Mouse (Mus musculus): ENCODE measurements around the gene Dedd2. TPM values are rescaled to one million over a fixed set of nuclear protein-coding genes. Genes with fewer than 3 reads are reported as not detected.
"Not testable (repeated sequence)": the region's sequence is repeated elsewhere in the genome, so short reads cannot be mapped to it uniquely, and the experiment has no call there.

Dedd2 gene
- polyA plus RNA-seq, 1 experiment from 2014 or later: 19.2 TPM

- ATAC-seq: peak; percentile 79
- H3K9ac ChIP-seq (replicated peaks): peak within 1 kb of the TSS; percentile 92
- H3K27ac ChIP-seq (ENCODE audit: low read depth): peak within 1 kb of the TSS; percentile 98
- no peaks in the 10 kb centered on the region for H3K9me3 ChIP-seq (ENCODE audit: low read length)
- H3K4me3 ChIP-seq (ENCODE audit: low read depth, low read length): peak within 1 kb of the TSS; percentile 87
- peak; percentile 98 for DNase-seq
- TF ChIP-seq CTCF (IDR thresholded peaks at IDR 0.05; ENCODE audit: low read depth) (no peak), EP300 (IDR thresholded peaks at IDR 0.05; ENCODE audit: low read depth) (peak; percentile 13; the same call in 1 of the 2 replicates)
- peaks cover 12% of the 10 kb centered on the region; the same call in 1 of the 2 replicates for H3K36me3 ChIP-seq (replicated peaks; ENCODE audit: insufficient read depth, low read length)
- peaks cover 37% of the 10 kb centered on the region for H3K4me1 ChIP-seq (ENCODE audit: insufficient read depth)
- under 1% methylated on average over 29 of the region's 29 CpGs for WGBS (ENCODE audit: insufficient replicate concordance)
- H3K27me3 ChIP-seq (ENCODE audit: insufficient read depth, low read length): no peaks in the 10 kb centered on the region
- peak within 1 kb of the TSS; percentile 90 for H3K4me2 ChIP-seq (ENCODE audit: low read depth, low read length)
These were observed 46.9 kb upstream of the Dedd2 start, which contains the start of gene Cic for GRCm38 (mm10) chr7:25267301-25267750. Cic (plus strand) TSS chr7:25267704.

- H3K27ac ChIP-seq (ENCODE audit: low read depth): no peak overlapping the region
- TF ChIP-seq EP300 (IDR thresholded peaks at IDR 0.05; ENCODE audit: low read depth) (no peak), CTCF (IDR thresholded peaks at IDR 0.05; ENCODE audit: low read depth) (no peak)
- H3K4me3 ChIP-seq (ENCODE audit: low read depth, low read length): no peak overlapping the region
- WGBS (ENCODE audit: insufficient replicate concordance): 73% methylated on average over 8 of the region's 8 CpGs
- H3K4me2 ChIP-seq (ENCODE audit: low read depth, low read length): peak overlapping the region; percentile 81
- H3K9me3 ChIP-seq (ENCODE audit: low read length): no peaks in the 10 kb centered on the region
- peaks cover 3% of the 10 kb centered on the region; the same call in 1 of the 2 replicates for H3K36me3 ChIP-seq (replicated peaks; ENCODE audit: insufficient read depth, low read length)
- DNase-seq (no peak), ATAC-seq (no peak)
- H3K27me3 ChIP-seq (ENCODE audit: insufficient read depth, low read length): no peaks in the 10 kb centered on the region
- H3K9ac ChIP-seq (replicated peaks): peak overlapping the region; percentile 81; the same call in 1 of the 2 replicates
- H3K4me1 ChIP-seq (ENCODE audit: insufficient read depth): peaks cover 37% of the 10 kb centered on the region
These were observed 46.0 kb upstream of the Dedd2 start for GRCm38 (mm10) chr7:25266180-25266962.

- not testable (repeated sequence) for H3K36me3 ChIP-seq (replicated peaks; ENCODE audit: insufficient read depth, low read length); DNase-seq; H3K4me3 ChIP-seq (ENCODE audit: low read depth, low read length); H3K27me3 ChIP-seq (ENCODE audit: insufficient read depth, low read length); H3K9me3 ChIP-seq (ENCODE audit: low read length); H3K4me2 ChIP-seq (ENCODE audit: low read depth, low read length); H3K27ac ChIP-seq (ENCODE audit: low read depth); H3K9ac ChIP-seq (replicated peaks); ATAC-seq
- 69% methylated on average over 5 of the region's 5 CpGs for WGBS (ENCODE audit: insufficient replicate concordance)
- peaks cover 37% of the 10 kb centered on the region for H3K4me1 ChIP-seq (ENCODE audit: insufficient read depth)
These were observed 45.3 kb upstream of the Dedd2 start for GRCm38 (mm10) chr7:25265743-25266142.

- no peaks in the 10 kb centered on the region for H3K9me3 ChIP-seq (ENCODE audit: low read length)
- H3K27me3 ChIP-seq (ENCODE audit: insufficient read depth, low read length): no peaks in the 10 kb centered on the region
- DNase-seq (peak; percentile 30), ATAC-seq (no peak)
- peak overlapping the region; percentile 16; the same call in 1 of the 2 replicates for H3K9ac ChIP-seq (replicated peaks)
- H3K27ac ChIP-seq (ENCODE audit: low read depth): peak overlapping the region; percentile 76
- WGBS (ENCODE audit: insufficient replicate concordance): 52% methylated on average over 17 of the region's 17 CpGs
- TF ChIP-seq CTCF (IDR thresholded peaks at IDR 0.05; ENCODE audit: low read depth) (no peak), EP300 (IDR thresholded peaks at IDR 0.05; ENCODE audit: low read depth) (no peak)
- H3K36me3 ChIP-seq (replicated peaks; ENCODE audit: insufficient read depth, low read length): no peaks in the 10 kb centered on the region
- H3K4me2 ChIP-seq (ENCODE audit: low read depth, low read length): 0 out of 2 replicates have a peak overlapping the region, but pooled peaks have one; percentile 9
- H3K4me1 ChIP-seq (ENCODE audit: insufficient read depth): peaks cover 26% of the 10 kb centered on the region
- H3K4me3 ChIP-seq (ENCODE audit: low read depth, low read length): no peak overlapping the region
These were observed 43.8 kb upstream of the Dedd2 start for GRCm38 (mm10) chr7:25263968-25264870.

- Histone ChIP-seq H3K27ac (ENCODE audit: low read depth) (no peak overlapping the region), H3K4me3 (ENCODE audit: low read depth, low read length) (no peak overlapping the region), H3K27me3 (ENCODE audit: insufficient read depth, low read length) (no peaks in the 10 kb centered on the region), H3K4me2 (ENCODE audit: low read depth, low read length) (no peak overlapping the region), H3K36me3 (replicated peaks; ENCODE audit: insufficient read depth, low read length) (no peaks in the 10 kb centered on the region), H3K9ac (replicated peaks) (no peak overlapping the region), H3K9me3 (ENCODE audit: low read length) (no peaks in the 10 kb centered on the region), H3K4me1 (ENCODE audit: insufficient read depth) (peaks cover 17% of the 10 kb centered on the region)
- 74% methylated on average over 1 of the region's 1 CpGs for WGBS (ENCODE audit: insufficient replicate concordance)
- DNase-seq (no peak), ATAC-seq (no peak)
- TF ChIP-seq CTCF (IDR thresholded peaks at IDR 0.05; ENCODE audit: low read depth) (no peak), EP300 (IDR thresholded peaks at IDR 0.05; ENCODE audit: low read depth) (no peak)
These were observed 41.5 kb upstream of the Dedd2 start for GRCm38 (mm10) chr7:25261896-25262295.

GRCm38 (mm10) chr7:25251822-25252221 lies 31.4 kb upstream of the Dedd2 start:
- peak overlapping the region; percentile 74; the same call in 1 of the 2 replicates for H3K4me3 ChIP-seq (ENCODE audit: low read depth, low read length)

More at GRCm38 (mm10) chr7:25251822-25252221, 31.4 kb upstream of the Dedd2 start:
- peak overlapping the region; percentile 77 for H3K27ac ChIP-seq (ENCODE audit: low read depth)
- DNase-seq (no peak), ATAC-seq (no peak)
- no peaks in the 10 kb centered on the region for H3K36me3 ChIP-seq (replicated peaks; ENCODE audit: insufficient read depth, low read length)
- H3K4me1 ChIP-seq (ENCODE audit: insufficient read depth): peaks cover 36% of the 10 kb centered on the region
- no peak for TF ChIP-seq EP300 (IDR thresholded peaks at IDR 0.05; ENCODE audit: low read depth)
- TF ChIP-seq CTCF (IDR thresholded peaks at IDR 0.05; ENCODE audit: low read depth): no peak
- H3K4me2 ChIP-seq (ENCODE audit: low read depth, low read length): peak overlapping the region; percentile 88
- H3K9ac ChIP-seq (replicated peaks): no peak overlapping the region
- H3K27me3 ChIP-seq (ENCODE audit: insufficient read depth, low read length): no peaks in the 10 kb centered on the region
- H3K9me3 ChIP-seq (ENCODE audit: low read length): no peaks in the 10 kb centered on the region
- WGBS (ENCODE audit: insufficient replicate concordance): 42% methylated on average over 8 of the region's 8 CpGs

Data from liver, postnatal 0 days (tissue).